Mouse (Mus musculus): ENCODE measurements at regions not wholly inside any gene's neighbourhood (a gene's known extent, or its start where the extent isn't known, plus 50 kb on each side); places are given as distances from the start of the nearest gene placed in this dataset.

GRCm38 (mm10) chr4:75130757-75131156 is 147.3 kb downstream of the Dmac1 start:
- DNase-seq (ENCODE audit: low spot score), result no peak

- DNase-seq (ENCODE audit: low spot score), result no peak
These were observed 162.2 kb downstream of the Dmac1 start for GRCm38 (mm10) chr4:75115887-75116286.

GRCm38 (mm10) chr4:75115346-75115745 is 162.8 kb downstream of the Dmac1 start:
- no peak for DNase-seq (ENCODE audit: low spot score)

GRCm38 (mm10) chr4:75065782-75066181 is 212.3 kb downstream of the Dmac1 start:
- no peak for DNase-seq (ENCODE audit: low spot score)

- peak; percentile 3 for DNase-seq (ENCODE audit: low spot score)
These were observed 214.8 kb downstream of the Dmac1 start for GRCm38 (mm10) chr4:75063275-75063674.

- no peak for DNase-seq (ENCODE audit: low spot score)
These were observed 234.6 kb downstream of the Dmac1 start for GRCm38 (mm10) chr4:75043510-75043909.

GRCm38 (mm10) chr4:75042640-75043039 is 235.5 kb downstream of the Dmac1 start:
- DNase-seq (ENCODE audit: low spot score), result no peak

- DNase-seq (ENCODE audit: low spot score), result no peak
These were observed 236.1 kb downstream of the Dmac1 start for GRCm38 (mm10) chr4:75041930-75042579.

Data from adipocyte (in vitro differentiated cells).